Mouse (Mus musculus): ENCODE measurements at regions not wholly inside any gene's neighbourhood (a gene's known extent, or its start where the extent isn't known, plus 50 kb on each side); places are given as distances from the start of the nearest gene placed in this dataset.

DNA sequence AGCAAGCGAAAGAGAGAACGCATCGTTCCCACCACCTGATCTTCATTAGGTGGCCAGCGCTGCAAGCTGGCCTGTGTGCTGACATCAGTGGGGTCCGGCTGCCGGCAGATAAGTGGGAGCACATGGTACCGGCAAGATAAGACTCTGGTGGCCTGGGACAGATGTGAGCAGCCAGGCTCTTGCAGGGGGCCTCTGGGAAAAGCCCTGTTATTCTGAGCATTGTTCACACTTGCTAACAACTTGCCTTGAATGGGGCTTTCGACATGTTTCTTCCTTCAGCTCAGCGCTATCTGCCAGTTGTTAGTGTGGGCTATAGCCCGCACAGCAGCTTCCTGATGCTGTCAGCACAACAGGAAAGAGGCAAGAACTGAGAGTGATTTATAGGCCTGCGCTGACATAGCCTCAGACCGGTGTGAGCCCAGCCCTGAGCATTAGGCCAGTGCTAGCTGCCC is 57.9 kb upstream of the Runx1 start:
- DNase-seq (ENCODE audit: extremely low spot score in 1 of 2, low spot score in 2 of 2), result no peak
- Histone ChIP-seq H3K4me3 (no peak overlapping the region), H3K27ac (no peak overlapping the region)
- no peak for TF ChIP-seq CTCF (IDR thresholded peaks at IDR 0.05)
- intact Hi-C loops (cut with DNase I), result no loop called here

DNA sequence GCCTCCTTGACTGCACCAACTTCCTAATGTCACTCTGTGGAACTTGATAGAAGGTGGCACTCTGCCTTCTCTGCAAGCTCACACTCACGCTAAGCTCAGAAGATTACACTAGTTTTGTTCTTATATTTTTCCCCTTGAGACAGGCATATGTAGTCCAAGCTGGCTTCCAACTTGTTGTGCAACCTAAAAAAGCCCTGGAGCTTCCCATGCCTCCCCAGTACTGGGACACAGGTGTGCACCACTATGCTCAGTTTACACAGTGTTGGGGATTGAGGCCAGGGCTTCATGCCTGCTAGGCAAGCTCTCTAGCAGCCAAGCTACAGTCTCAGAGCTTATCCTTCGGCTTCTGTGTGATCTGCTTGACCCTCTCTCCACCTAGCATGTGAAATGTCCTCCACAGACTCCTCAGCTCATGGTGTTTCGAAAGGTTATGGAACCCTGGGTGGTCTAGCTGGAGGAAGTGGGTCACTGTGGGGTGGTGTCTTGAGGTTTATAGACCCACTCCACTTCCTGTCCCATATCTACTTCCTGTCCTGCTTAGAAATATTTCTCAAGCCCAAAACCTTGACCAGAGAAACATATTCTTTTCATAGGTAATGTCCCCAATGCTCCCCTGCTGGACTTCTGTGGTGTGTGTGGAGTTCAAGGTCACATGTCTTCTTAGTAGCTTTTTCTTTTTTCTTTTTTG is 54.6 kb upstream of the Runx1 start:
- no peak for TF ChIP-seq CTCF (IDR thresholded peaks at IDR 0.05)
- no peak overlapping the region for H3K4me3 ChIP-seq
- no peak overlapping the region for H3K27ac ChIP-seq
- intact Hi-C loops (cut with DNase I), result no loop called here
- no peak for DNase-seq (ENCODE audit: extremely low spot score in 1 of 2, low spot score in 2 of 2)

DNA sequence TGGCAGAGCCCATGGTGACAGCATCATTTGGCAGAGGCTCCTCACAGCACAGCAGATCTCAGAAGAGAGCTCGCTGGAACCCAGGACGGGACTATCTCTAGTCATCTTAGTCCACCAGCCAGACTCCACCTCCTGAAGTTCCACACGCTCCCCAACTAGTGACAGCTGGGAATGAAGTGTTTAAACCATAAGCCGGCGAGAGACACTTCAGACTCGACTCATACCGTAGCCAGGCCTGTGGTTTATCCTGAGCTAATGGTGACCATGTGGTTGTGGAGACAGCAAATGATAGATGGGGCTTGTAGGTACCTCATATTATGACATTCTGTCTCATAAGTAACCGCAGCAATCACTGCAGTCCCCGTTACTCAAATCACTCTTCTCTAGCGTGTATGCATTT is 52.1 kb upstream of the Runx1 start:
- DNase-seq (ENCODE audit: extremely low spot score in 1 of 2, low spot score in 2 of 2), result no peak
- Histone ChIP-seq H3K4me3 (no peak overlapping the region), H3K27ac (no peak overlapping the region)
- intact Hi-C loops (cut with DNase I), result no loop called here
- no peak for TF ChIP-seq CTCF (IDR thresholded peaks at IDR 0.05)

Small RNA genes in the stretch of these regions (microRNA-seq; reads per million reads assigned to microRNA genes)
- gene Gm28003 (0 reads per million in 2 experiments), gene Mir802 (0.24 to 0.96 reads per million in 2 experiments)
